Mouse (Mus musculus) brown adipose tissue, adult 24 weeks (tissue): Measurements from ENCODE around the gene Uba3. TPM values are rescaled to one million over a fixed set of nuclear protein-coding genes. Genes with fewer than 3 reads are reported as not detected.

Source experiments
- polyA plus RNA-seq: library from polyadenylated mRNA; stranded (reverse); fragments of >200 nt; gene quantifications from 2 replicates; pipeline ENCODE4 v1.2.4, GENCODE M21; 2012; ENCODE audit not compliant: missing spikeins, insufficient read depth, insufficient read length

Uba3 gene
- polyA plus RNA-seq, 1 experiment = 79.5 TPM

Other genes with a start within 250 kb of the Uba3 start
- gene Fam19a4, start 145.2 kb downstream of the Uba3 start, polyA plus RNA-seq = not detected in 2 replicates
- 5.2 and 6.3 TPM in 2 replicates for gene Eogt, start 56.5 kb downstream of the Uba3 start, polyA plus RNA-seq
- gene Tmf1, start 26.5 kb downstream of the Uba3 start, polyA plus RNA-seq = 16.7 and 30.3 TPM in 2 replicates
- gene Arl6ip5, start 5.0 kb upstream of the Uba3 start, polyA plus RNA-seq = 45.7 and 56.8 TPM in 2 replicates
- gene Lmod3, start 47.1 kb upstream of the Uba3 start, polyA plus RNA-seq = 1.9 and 4.4 TPM in 2 replicates